Mouse (Mus musculus) ES-E14 (cell line): ENCODE results near the gene Lexm. TPM values are rescaled to one million over a fixed set of nuclear protein-coding genes. Genes with fewer than 3 reads are reported as not detected.

Source experiments
- DNase-seq: peaks from one replicate; pipeline ENCODE4 v3.0.0-alpha.2; 2013; ENCODE audit warnings: low read depth, low spot score
- H3K27ac ChIP-seq: 2 replicates; pipeline ENCODE4 v1.5.1; 2012; ENCODE audit warnings: low read depth, mild to moderate bottlenecking, low read length, moderate library complexity, mixed read lengths; ENCODE audit not compliant: poor library complexity, insufficient read depth, severe bottlenecking
- H3K36me3 ChIP-seq: 2 replicates; pipeline ENCODE4 v1.6.1; 2012; ENCODE audit warnings: mild to moderate bottlenecking, low read length, moderate library complexity, mixed read lengths; ENCODE audit not compliant: control insufficient read depth, poor library complexity, insufficient read depth, severe bottlenecking
- H3K4me1 ChIP-seq, 2 experiments: fragments of 150-350 bp in 1 of 2; sonication (generic) in 1 of 2; 2 replicates each; pipeline ENCODE4 v1.6.1; 2012; ENCODE audit warnings: low read length in 2 of 2, mild to moderate bottlenecking in 1 of 2, mixed read lengths in 1 of 2; ENCODE audit not compliant: control insufficient read depth in 2 of 2, insufficient read depth in 2 of 2, poor library complexity in 1 of 2
- H3K4me3 ChIP-seq, 2 experiments: fragments of 150-350 bp in 1 of 2; sonication (generic) in 1 of 2; 2 replicates each; pipeline ENCODE4 v1.5.1; 2012; ENCODE audit warnings: low read length in 2 of 2, low read depth in 1 of 2, mild to moderate bottlenecking in 1 of 2, mixed read lengths in 1 of 2; ENCODE audit not compliant: insufficient read depth in 1 of 2, poor library complexity in 1 of 2, severe bottlenecking in 1 of 2
- H3K9ac ChIP-seq: 2 replicates; pipeline ENCODE4 v1.6.1; 2012; ENCODE audit warnings: low read depth, mild to moderate bottlenecking, low read length, mixed read lengths; ENCODE audit not compliant: poor library complexity, insufficient read depth, severe bottlenecking
- H3K9me3 ChIP-seq: fragments of 150-350 bp; sonication (generic); 2 replicates; pipeline ENCODE4 v1.6.1; 2012; ENCODE audit warnings: low read depth, mild to moderate bottlenecking, low read length; ENCODE audit not compliant: control insufficient read depth, insufficient read depth
- CHD2 ChIP-seq: IDR thresholded peaks from 2 replicates; pipeline ENCODE4 v1.6.1; 2014; ENCODE audit warnings: mild to moderate bottlenecking, low read depth, low read length, inconsistent platforms
- HCFC1 ChIP-seq: IDR thresholded peaks from 2 replicates; pipeline ENCODE4 v1.6.1; 2012; ENCODE audit warnings: low read length, inconsistent platforms, borderline replicate concordance; ENCODE audit not compliant: insufficient read depth
- MAFK ChIP-seq: IDR thresholded peaks from 2 replicates; pipeline ENCODE4 v1.6.1; 2014; ENCODE audit warnings: mild to moderate bottlenecking, low read depth, low read length, inconsistent platforms; ENCODE audit not compliant: insufficient read depth
- ZC3H11A ChIP-seq: IDR thresholded peaks from 2 replicates; pipeline ENCODE4 v1.6.1; 2012; ENCODE audit warnings: low read depth, mild to moderate bottlenecking, inconsistent platforms, low read length, borderline replicate concordance
- ZNF384 ChIP-seq: IDR thresholded peaks from 2 replicates; pipeline ENCODE4 v1.6.1; 2012; ENCODE audit warnings: low read depth, low read length, inconsistent platforms
- in situ Hi-C, 2 experiments: fragments of 600-800 bp; cut with MboI; formaldehyde crosslinking; loops; one replicate each; pipeline ENCODE4 v1.15.1; 2025; ENCODE audit warnings: low sequenced_read_pairs in 2 of 2, inconsistent platforms in 1 of 2; ENCODE audit not compliant: unreplicated experiment in 2 of 2
- total RNA-seq: library from RNA; depleted of rRNA; stranded (reverse); fragments of 300-350 nt; gene quantifications from 2 replicates; pipeline ENCODE4 v1.2.3, GENCODE M21; 2012

Lexm gene
- total RNA-seq, 1 experiment, result 2.1 TPM

DNA sequence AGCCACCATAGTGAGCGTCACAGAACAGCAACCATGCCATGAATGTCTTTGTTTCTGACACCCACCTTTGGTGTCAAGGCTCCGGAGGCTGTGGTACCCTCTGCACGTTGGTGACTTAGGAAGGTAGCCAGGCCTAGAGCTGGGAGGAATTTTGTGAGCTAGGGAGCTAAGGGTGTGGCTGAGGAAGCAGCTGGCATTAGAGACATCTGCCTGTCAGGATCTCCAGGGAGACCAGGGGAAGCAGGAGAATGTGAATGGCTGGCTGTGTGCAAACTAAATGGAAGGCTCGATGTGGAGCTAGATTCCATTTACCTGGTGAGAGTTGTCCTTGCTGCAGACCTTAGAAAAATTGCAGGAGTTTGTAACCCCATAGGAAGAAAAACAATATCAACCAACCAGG is 32.4 kb downstream of the Lexm start:
- in situ Hi-C loops, result no loop called here
- Histone ChIP-seq H3K9me3 (no peaks in the 10 kb centered on the region), H3K4me3 (no peak overlapping the region), H3K36me3 (peaks cover 74% of the 10 kb centered on the region), H3K27ac (no peak overlapping the region), H3K4me1 (peaks cover 6 to 47% of the 10 kb centered on the region in 2 experiments), H3K9ac (no peak overlapping the region)
- no peak for DNase-seq
- TF ChIP-seq CHD2 (no peak), ZC3H11A (no peak), MAFK (no peak), HCFC1 (no peak), ZNF384 (no peak)

DNA sequence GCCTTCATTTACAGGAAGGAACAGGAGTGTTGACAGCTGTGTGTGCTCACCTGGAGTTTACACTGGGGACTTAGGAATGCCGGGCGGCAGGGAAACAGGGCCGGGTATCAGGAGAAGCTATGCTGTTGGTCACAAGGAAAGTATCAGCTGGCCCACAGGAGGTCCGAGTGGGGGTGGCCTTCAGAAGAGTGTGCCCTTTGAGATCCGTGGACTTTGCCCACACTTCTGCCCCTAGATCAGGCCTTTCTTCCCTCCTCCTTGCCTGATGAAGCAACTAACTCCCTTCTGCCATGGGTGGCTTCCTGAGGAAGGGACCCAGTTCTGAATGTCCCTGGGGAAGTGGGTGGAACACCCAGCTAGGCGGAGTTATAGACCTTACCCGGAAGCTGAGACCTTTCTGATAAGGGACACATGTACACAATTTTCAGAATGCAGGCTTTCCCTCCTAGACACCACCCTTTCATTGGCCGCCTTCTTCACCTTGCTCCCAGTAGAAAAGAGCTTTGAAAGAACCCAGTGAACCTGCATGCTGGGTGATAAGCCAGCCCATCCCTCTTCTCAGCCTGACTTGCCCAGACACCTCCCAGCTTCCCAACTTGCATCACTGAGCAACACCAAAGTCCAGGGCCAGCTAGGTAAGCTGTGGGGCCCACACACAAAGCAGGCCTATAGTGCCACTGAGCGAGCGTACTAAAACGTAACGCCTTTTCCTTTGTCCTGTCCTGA is 34.5 kb downstream of the Lexm start:
- H3K27ac ChIP-seq, result peak overlapping the region; percentile 71
- peaks cover 76% of the 10 kb centered on the region for H3K36me3 ChIP-seq

DNA sequence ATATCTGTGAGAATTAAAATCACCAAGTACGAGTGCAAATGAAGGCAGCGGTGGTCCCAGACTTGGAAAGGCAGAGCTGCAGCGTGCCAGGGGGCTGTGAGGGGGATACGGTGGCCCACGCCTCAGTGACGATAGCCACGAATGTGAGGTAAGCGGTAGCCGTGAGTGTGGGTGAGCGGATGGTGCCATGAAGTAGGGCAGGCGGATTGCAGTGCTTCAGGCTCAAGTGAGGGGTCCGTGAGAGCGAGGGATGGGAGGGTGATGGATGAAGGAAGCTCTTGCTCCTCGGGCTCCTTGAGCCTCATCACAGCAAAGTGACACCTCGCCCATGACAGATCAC is 35.2 kb downstream of the Lexm start:
- TF ChIP-seq MAFK, result no peak
- Histone ChIP-seq H3K27ac (peak overlapping the region; percentile 19; the same call in 1 of the 2 replicates), H3K36me3 (peaks cover 75% of the 10 kb centered on the region), H3K9ac (no peak overlapping the region), H3K4me1 (peaks cover 7 to 32% of the 10 kb centered on the region in 2 experiments; a peak in 3 of 4 replicates), H3K4me3 (no peak overlapping the region), H3K9me3 (no peaks in the 10 kb centered on the region)
- DNase-seq, result no peak
- in situ Hi-C loops, result no loop called here

More for the DNA sequence above, 34.5 kb downstream of the Lexm start:
- no peak overlapping the region for H3K4me3 ChIP-seq
- H3K4me1 ChIP-seq, result peaks cover 6 to 38% of the 10 kb centered on the region in 2 experiments; a peak in 3 of 4 replicates
- no peaks in the 10 kb centered on the region for H3K9me3 ChIP-seq
- TF ChIP-seq ZC3H11A (no peak), ZNF384 (no peak), MAFK (no peak), CHD2 (no peak), HCFC1 (no peak)
- peak overlapping the region; percentile 17; the same call in 1 of the 2 replicates for H3K9ac ChIP-seq
- in situ Hi-C loops, result no loop called here
- no peak for DNase-seq

DNA sequence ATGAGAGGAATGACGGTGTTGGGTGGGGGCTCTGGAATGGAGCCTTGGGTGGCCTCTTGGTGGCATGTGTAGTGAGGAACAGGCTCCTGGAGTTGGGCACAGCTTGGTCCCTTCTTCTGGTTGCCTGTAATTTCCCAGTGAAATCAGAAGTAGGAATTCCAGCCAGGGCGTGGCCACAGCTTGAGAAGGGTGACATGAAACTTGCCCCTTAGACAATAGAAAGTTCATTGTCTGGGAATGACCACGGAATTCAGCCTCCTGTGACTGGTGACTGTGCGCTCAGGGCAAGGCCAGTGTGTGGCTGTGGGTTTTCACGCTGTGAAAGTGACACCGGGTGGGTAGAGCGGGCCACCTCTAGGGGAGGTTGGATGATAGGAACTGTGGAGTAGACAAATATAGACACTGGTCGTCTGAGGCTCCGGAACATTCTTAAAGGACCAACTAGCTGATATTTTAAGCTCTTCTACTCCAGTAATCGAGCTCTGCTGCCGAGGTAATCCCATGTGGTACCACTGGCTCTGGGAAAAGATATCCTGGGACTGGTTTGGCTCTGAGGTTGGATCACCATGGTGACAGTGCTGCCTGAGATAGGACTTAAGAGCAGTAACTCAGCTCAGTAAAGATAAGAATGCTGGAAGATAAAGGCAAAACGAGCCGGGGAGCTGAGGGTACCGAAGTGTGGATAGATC is 35.7 kb downstream of the Lexm start:
- Histone ChIP-seq H3K27ac (no peak overlapping the region), H3K9ac (no peak overlapping the region), H3K4me3 (no peak overlapping the region), H3K9me3 (no peaks in the 10 kb centered on the region), H3K4me1 (peaks cover 7 to 27% of the 10 kb centered on the region in 2 experiments; a peak in 2 of 4 replicates), H3K36me3 (peaks cover 75% of the 10 kb centered on the region)
- in situ Hi-C loops, result no loop called here
- TF ChIP-seq ZNF384 (no peak), HCFC1 (no peak), CHD2 (no peak), MAFK (no peak), ZC3H11A (no peak)
- DNase-seq, result no peak
